7 mouse cellular contexts compared by ENCODE assay signal in genomic region chr12:26413961-26414411, GRCm38 (mm10). TPM values are rescaled to one million over a fixed set of nuclear protein-coding genes. Genes with fewer than 3 reads are reported as not detected.
DNase-seq lines count a peak whose midpoint lies in the region; ATAC-seq lines count a peak whose summit lies in the region.

No protein-coding gene starts in this region.

- DNase-seq in ES-CJ7 (ENCODE audit: low read depth, low spot score) (peak; percentile 2), adipocyte (ENCODE audit: low spot score) (peak; percentile 62)
- DNase-seq in natural killer cell, adult 2 months (ENCODE audit: low spot score in 2 of 2), result no peak
- no peak for DNase-seq in urinary bladder, adult 18-20 months (ENCODE audit: low spot score in 2 of 2)

- WGBS in heart, embryonic 13.5 days, result 38% methylated on average over 8 of the region's 8 CpGs
- 7% methylated on average over 8 of the region's 8 CpGs for WGBS in limb, embryonic 13.5 days
- 4% methylated on average over 8 of the region's 8 CpGs for WGBS in neural tube, embryonic 14.5 days

- no peaks in the 10 kb centered on the region for H3K36me3 ChIP-seq in heart, embryonic 13.5 days
- peaks cover 9% of the 10 kb centered on the region for H3K36me3 ChIP-seq in limb, embryonic 13.5 days
- no peaks in the 10 kb centered on the region for H3K36me3 ChIP-seq in neural tube, embryonic 14.5 days (ENCODE audit: control insufficient read depth, insufficient read depth, low read length)

- no peak overlapping the region for H3K27ac ChIP-seq in heart, embryonic 13.5 days (replicated peaks)
- H3K27ac ChIP-seq in limb, embryonic 13.5 days, result peak overlapping the region; percentile 86; the same call in 1 of the 2 replicates
- H3K27ac ChIP-seq in neural tube, embryonic 14.5 days (ENCODE audit: low read depth, low read length), result no peak overlapping the region

- peak overlapping the region; percentile 80 for H3K4me3 ChIP-seq in heart, embryonic 13.5 days
- H3K4me3 ChIP-seq in limb, embryonic 13.5 days, result peak overlapping the region; percentile 88
- H3K4me3 ChIP-seq in neural tube, embryonic 14.5 days (ENCODE audit: low read depth, low read length), result peak overlapping the region; percentile 95

- H3K9ac ChIP-seq in heart, embryonic 13.5 days, result peak overlapping the region; percentile 90
- H3K9ac ChIP-seq in limb, embryonic 13.5 days, result peak overlapping the region; percentile 98
- H3K9ac ChIP-seq in neural tube, embryonic 14.5 days (replicated peaks; ENCODE audit: low read depth, low read length), result peak overlapping the region; percentile 98

- no peak for ATAC-seq in heart, embryonic 13.5 days (ENCODE audit: extremely low read depth, insufficient number of reproducible peaks, low FRiP score, low TSS enrichment)
- no peak; the same call in 1 of the 2 replicates for ATAC-seq in limb, embryonic 13.5 days (ENCODE audit: low FRiP score, low read depth)
- ATAC-seq in neural tube, embryonic 14.5 days (ENCODE audit: low read depth), result 0 out of 2 replicates have a peak, but pooled peaks have one; percentile 2

- peak overlapping the region; percentile 96 for H3K4me2 ChIP-seq in heart, embryonic 13.5 days
- H3K4me2 ChIP-seq in limb, embryonic 13.5 days (replicated peaks), result peak overlapping the region; percentile 81
- peak overlapping the region; percentile 93 for H3K4me2 ChIP-seq in neural tube, embryonic 14.5 days (ENCODE audit: low read depth, low read length)

- H3K9me3 ChIP-seq in heart, embryonic 13.5 days, result no peaks in the 10 kb centered on the region
- no peaks in the 10 kb centered on the region for H3K9me3 ChIP-seq in limb, embryonic 13.5 days
- H3K9me3 ChIP-seq in neural tube, embryonic 14.5 days (ENCODE audit: control insufficient read depth, low read length), result no peaks in the 10 kb centered on the region

- peaks cover 36% of the 10 kb centered on the region for H3K4me1 ChIP-seq in heart, embryonic 13.5 days
- H3K4me1 ChIP-seq in limb, embryonic 13.5 days, result peaks cover 72% of the 10 kb centered on the region
- peaks cover 30% of the 10 kb centered on the region for H3K4me1 ChIP-seq in neural tube, embryonic 14.5 days (ENCODE audit: control insufficient read depth, insufficient read depth, low read length)

- peaks cover 24% of the 10 kb centered on the region; the same call in 1 of the 2 replicates for H3K27me3 ChIP-seq in heart, embryonic 13.5 days (replicated peaks)
- H3K27me3 ChIP-seq in limb, embryonic 13.5 days, result no peaks in the 10 kb centered on the region
- no peaks in the 10 kb centered on the region for H3K27me3 ChIP-seq in neural tube, embryonic 14.5 days (ENCODE audit: control insufficient read depth, insufficient read depth, low read length)

RNA-seq across cellular contexts. Expression of gene Rnf144a, which starts 1.1 kb away (rescaled TPM):
- 11.2 and 11.3 TPM in 2 replicates for polyA plus RNA-seq in heart, embryonic 13.5 days (2015; fragmentation: Nextera tagmentation; extraction: Ambion mirVana)
- polyA plus RNA-seq in limb, embryonic 13.5 days (2015; fragmentation: Nextera tagmentation; extraction: Ambion mirVana), result 49.9 and 60.6 TPM in 2 replicates
- polyA plus RNA-seq in neural tube, embryonic 14.5 days (2014; fragmentation: Nextera tagmentation; extraction: Ambion mirVana), result 22.7 and 24.1 TPM in 2 replicates

RNA-seq across cellular contexts. Expression of gene Rsad2, which starts 42.3 kb away (rescaled TPM):
- polyA plus RNA-seq in heart, embryonic 13.5 days (2015; fragmentation: Nextera tagmentation; extraction: Ambion mirVana), result 1.2 and 2.0 TPM in 2 replicates
- 1.3 and 1.4 TPM in 2 replicates for polyA plus RNA-seq in limb, embryonic 13.5 days (2015; fragmentation: Nextera tagmentation; extraction: Ambion mirVana)
- polyA plus RNA-seq in neural tube, embryonic 14.5 days (2014; fragmentation: Nextera tagmentation; extraction: Ambion mirVana), result 0.21 and 0.48 TPM in 2 replicates

RNA-seq across cellular contexts. Expression of gene Cmpk2, which starts 55.0 kb away (rescaled TPM):
- polyA plus RNA-seq in heart, embryonic 13.5 days (2015; fragmentation: Nextera tagmentation; extraction: Ambion mirVana), result 3.0 and 3.5 TPM in 2 replicates
- 7.2 and 8.5 TPM in 2 replicates for polyA plus RNA-seq in limb, embryonic 13.5 days (2015; fragmentation: Nextera tagmentation; extraction: Ambion mirVana)
- polyA plus RNA-seq in neural tube, embryonic 14.5 days (2014; fragmentation: Nextera tagmentation; extraction: Ambion mirVana), result 19.3 and 22.9 TPM in 2 replicates

Comparison
In these comparisons a context has a peak if more than half of its experiments do, and no peak if none do; other contexts are left out.
1. DNase-seq: peak in ES-CJ7 (single experiment) and adipocyte (single experiment); none in natural killer cell, adult 2 months (0 of 2) and urinary bladder, adult 18-20 months (0 of 2).
2. Peak in every context shown above with its lines, with median percentiles within 50 percentile points of each other: H3K4me2 ChIP-seq, H3K4me3 ChIP-seq and H3K9ac ChIP-seq.